Mouse (Mus musculus) left cerebral cortex, postnatal 10 days (tissue): Measurements from ENCODE around the gene Dapk1. TPM values are rescaled to one million over a fixed set of nuclear protein-coding genes. Genes with fewer than 3 reads are reported as not detected.

Experiments
- DNase-seq, 2 experiments: peaks; one replicate each; pipeline ENCODE4 v3.0.0; 2021 to 2022; ENCODE audit warnings: low spot score in 2 of 2, mixed read lengths in 1 of 2; ENCODE audit errors: extremely low spot score in 1 of 2
- intact Hi-C: fragments of 180-260 bp; cut with DNase I; formaldehyde crosslinking; loops from one replicate; pipeline ENCODE4 v1.15.1; 2025
- total RNA-seq, 2 experiments: library from RNA; stranded (reverse); gene quantifications; 2 replicates each; pipeline ENCODE4 v1.2.3; 2021

The Dapk1 gene
- total RNA-seq, 2 experiments from 2014 or later: 81.3 to 85.1 TPM

GRCm38 (mm10) chr13:60746271-60746670 is 144.5 kb downstream of the Dapk1 start:
- no peak for DNase-seq
- intact Hi-C loops: loop anchor here (2.0 to 10.0 kb wide), 3 partner anchors 267 to 901 kb away; no protein-coding TSS in a partner anchor

DNA sequence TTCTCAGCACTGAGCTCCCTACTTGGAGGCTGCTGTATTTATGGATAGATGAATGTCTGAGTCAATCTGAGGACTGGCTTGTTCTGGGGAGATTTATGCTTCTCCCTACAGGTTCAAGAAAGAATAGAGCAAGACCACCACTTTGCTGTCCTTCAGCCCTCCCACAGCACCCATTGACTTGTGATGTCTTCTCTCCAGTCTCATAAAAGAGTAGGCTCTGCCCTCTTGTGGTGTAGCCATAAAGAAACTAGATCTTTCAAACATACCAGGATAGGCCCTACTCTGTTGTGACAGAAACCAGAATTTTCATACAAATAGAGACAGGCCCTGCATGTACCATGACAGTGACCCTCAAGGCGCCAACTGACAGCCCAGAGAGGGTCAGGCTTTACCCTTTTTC is 145.5 kb downstream of the Dapk1 start:
- no peak for DNase-seq
- intact Hi-C loops: loop anchor here (2.0 to 10.0 kb wide), 3 partner anchors 268 to 902 kb away; no protein-coding TSS in a partner anchor

- intact Hi-C loops: loop anchor here (10.0 kb wide), 2 partner anchors 424 to 904 kb away; no protein-coding TSS in a partner anchor
- no peak for DNase-seq
Observed at GRCm38 (mm10) chr13:60748556-60748955, 146.8 kb downstream of the Dapk1 start.

DNA sequence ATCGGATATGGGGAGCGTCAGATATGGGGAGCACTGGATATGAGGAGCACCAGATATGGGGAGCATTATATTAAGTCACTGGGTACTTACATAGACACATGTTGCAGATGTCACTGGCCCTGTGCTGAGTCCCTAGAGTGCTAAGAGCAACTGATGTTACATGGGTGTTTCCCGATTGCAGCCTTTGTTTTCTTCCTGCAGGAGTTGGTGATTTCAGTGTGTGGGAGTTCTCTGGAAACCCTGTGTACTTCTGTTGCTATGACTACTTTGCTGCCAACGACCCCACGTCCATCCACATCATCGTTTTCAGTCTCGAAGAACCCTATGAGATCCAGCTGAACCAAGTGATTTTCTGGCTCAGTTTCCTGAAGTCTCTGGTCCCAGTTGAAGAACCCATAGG is 149.2 kb downstream of the Dapk1 start:
- intact Hi-C loops: no loop called here

GRCm38 (mm10) chr13:60753216-60753615 is 151.5 kb downstream of the Dapk1 start:
- DNase-seq: no peak
- intact Hi-C loops: no loop called here

More for the DNA sequence above, 149.2 kb downstream of the Dapk1 start:
- DNase-seq: no peak

GRCm38 (mm10) chr13:60755251-60755650 is 153.5 kb downstream of the Dapk1 start:
- no peak for DNase-seq
- intact Hi-C loops: loop anchor here (5.0 kb wide), 2 partner anchors 62 to 487 kb away; no protein-coding TSS in a partner anchor

- intact Hi-C loops: loop anchor here (5.0 kb wide), 2 partner anchors 60 to 485 kb away; no protein-coding TSS in a partner anchor
Observed at GRCm38 (mm10) chr13:60757292-60757691, 155.5 kb downstream of the Dapk1 start.

DNA sequence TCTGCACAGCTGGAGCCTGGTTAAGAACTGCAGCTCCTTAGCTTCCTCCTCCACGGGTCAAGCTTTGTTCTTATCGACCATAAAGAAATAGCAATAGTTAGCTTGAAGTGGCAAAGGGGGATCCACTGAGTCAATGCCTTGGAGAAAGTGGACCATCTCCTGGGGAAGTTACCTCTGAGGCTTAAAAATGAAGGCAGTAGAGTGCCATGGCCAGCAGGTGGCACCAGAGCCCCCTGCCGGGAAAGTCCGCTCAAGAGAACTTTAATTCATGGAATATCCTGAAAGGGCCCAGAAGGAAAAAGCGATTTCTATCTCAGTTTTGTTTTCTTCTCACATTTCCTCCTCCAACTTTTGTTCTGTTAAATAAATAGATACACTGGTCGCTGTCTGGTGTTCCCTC is 157.4 kb downstream of the Dapk1 start:
- intact Hi-C loops: loop anchor here (5.0 kb wide), 2 partner anchors 58 to 483 kb away; no protein-coding TSS in a partner anchor
- DNase-seq: no peak

More at GRCm38 (mm10) chr13:60757292-60757691, 155.5 kb downstream of the Dapk1 start:
- DNase-seq: no peak

DNA sequence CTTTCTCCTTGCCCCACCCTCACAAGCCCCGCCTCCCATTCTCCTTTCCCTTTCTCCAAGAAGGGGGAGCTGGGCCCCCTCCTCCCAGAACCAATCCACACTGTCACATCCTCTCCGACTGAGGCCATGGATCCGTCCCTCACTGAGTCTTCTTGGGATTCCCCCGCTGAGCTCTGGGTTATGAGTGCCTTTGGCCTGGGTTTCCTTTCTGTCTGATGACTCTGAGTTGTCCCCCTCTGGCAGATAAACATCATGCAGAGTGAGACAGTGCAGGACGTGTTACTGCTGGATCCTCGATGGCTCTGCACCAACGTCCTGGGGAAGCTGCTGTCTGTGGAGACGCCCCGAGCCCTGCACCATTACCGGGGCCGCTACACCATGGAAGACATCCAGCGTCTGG is 158.6 kb downstream of the Dapk1 start:
- intact Hi-C loops: no loop called here
- DNase-seq: no peak

DNA sequence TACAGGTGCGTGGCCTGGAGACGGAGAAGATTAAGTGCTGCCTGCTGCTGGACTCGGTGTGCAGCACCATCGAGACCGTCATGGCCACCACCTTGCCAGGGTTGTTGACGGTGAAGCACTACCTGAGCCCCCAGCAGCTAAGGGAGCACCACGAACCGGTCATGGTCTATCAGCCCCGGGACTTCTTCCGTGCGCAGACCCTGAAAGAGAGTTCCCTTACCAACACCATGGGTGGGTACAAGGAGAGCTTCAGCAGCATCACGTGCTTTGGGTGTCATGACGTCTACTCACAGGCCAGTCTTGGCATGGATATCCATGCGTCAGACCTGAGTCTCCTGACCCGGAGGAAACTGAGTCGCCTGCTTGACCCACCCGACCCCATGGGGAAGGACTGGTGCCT is 159.4 kb downstream of the Dapk1 start:
- intact Hi-C loops: no loop called here
- DNase-seq: no peak

DNA sequence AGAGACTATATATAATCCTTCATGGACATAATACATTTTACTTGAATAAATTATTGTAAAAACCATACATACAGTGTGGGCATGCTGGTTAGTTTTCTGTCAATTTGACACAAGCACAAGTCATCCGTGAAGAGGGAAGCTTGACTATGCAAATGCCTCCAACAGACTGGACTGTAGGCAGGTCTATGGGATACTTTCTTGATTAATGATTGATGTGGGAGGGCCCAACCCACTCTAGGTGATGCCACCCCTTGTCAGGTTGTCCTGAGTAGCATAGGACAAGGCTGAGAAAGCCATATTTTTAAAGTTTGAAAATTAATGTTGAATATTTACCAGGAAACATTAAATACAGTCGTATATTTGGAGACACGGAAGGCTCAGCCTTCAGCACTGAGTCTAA is 178.8 kb downstream of the Dapk1 start:
- intact Hi-C loops: no loop called here
- no peak for DNase-seq

- intact Hi-C loops: no loop called here
- DNase-seq: no peak
Observed at GRCm38 (mm10) chr13:60783301-60783700, 181.6 kb downstream of the Dapk1 start.

- intact Hi-C loops: no loop called here
- DNase-seq: no peak
Observed at GRCm38 (mm10) chr13:60786264-60786663, 184.5 kb downstream of the Dapk1 start, which contains the start of gene BC051665. BC051665 (minus strand) TSS chr13:60786364.

GRCm38 (mm10) chr13:60789466-60789865 is 187.7 kb downstream of the Dapk1 start:
- no peak for DNase-seq
- intact Hi-C loops: no loop called here

GRCm38 (mm10) chr13:60802749-60803148 is 201.0 kb downstream of the Dapk1 start, which contains the start of gene Ctsll3:
Ctsll3 (minus strand) TSS chr13:60802849.
- no peak for DNase-seq
- intact Hi-C loops: no loop called here

- intact Hi-C loops: no loop called here
- DNase-seq: no peak
Observed at GRCm38 (mm10) chr13:60809690-60810089, 207.9 kb downstream of the Dapk1 start.

DNA sequence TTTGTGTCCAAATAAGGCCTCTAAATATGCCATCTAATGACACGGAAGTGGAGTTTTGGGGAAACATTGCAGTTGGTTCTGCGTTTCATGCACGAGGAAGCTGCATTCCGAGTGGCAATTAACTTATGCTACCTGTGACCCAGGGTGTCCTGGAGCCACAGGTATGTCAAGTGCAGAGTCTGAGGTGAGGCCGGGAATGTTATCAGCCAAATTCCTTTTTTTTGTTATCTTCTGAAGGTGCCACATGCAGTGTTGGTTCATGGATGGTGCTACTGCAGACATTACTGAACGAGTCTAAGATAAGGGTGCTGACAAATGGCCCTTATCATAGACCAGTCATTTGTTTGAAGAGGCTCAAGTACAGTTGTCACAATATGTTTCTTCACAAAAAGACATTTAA is 211.0 kb downstream of the Dapk1 start:
- intact Hi-C loops: no loop called here
- DNase-seq: no peak
